Mouse (Mus musculus) spleen, adult 2 months (tissue): ENCODE data around the gene Ugt1a7c.

Experiments used
- CTCF ChIP-seq: fragments of 200-500 bp; IDR thresholded peaks from 2 replicates; pipeline ENCODE4 v1.5.1; 2011; ENCODE audit warnings: mild to moderate bottlenecking, inconsistent platforms; ENCODE audit not compliant: insufficient read depth, insufficient read length, insufficient replicate concordance; ENCODE audit errors: extremely low read depth
- POLR2A ChIP-seq: fragments of 200-500 bp; IDR thresholded peaks from 2 replicates; pipeline ENCODE4 v1.6.1; 2011; ENCODE audit warnings: low read depth, low read length, inconsistent platforms

DNA sequence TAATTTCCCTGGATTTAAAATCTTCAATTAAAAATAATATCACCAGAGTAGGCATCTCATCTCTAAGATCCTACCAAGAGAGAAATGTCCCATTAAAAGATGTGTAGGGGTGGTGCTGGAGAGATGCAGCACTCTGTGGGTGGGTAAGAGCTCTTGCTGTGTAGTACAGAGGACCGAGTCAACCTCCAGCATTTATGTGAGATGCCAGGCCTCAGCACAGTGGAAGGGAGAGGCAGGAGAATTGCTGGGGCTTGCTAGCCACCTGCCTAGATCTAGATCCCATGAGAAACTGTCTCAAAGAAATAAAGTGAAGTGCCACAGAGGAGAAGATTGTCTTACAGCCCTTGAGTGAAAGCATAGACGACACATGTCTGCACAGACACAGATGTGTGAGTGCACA is 121.7 kb downstream of the Ugt1a7c start:
- TF ChIP-seq POLR2A (no peak), CTCF (no peak)
